Mouse (Mus musculus) left cerebral cortex, postnatal 36 days (tissue): ENCODE results near the gene Eefsec. TPM values are rescaled to one million over a fixed set of nuclear protein-coding genes. Genes with fewer than 3 reads are reported as not detected.

Source experiments
- DNase-seq, 2 experiments: peaks; one replicate each; pipeline ENCODE4 v3.0.0; 2021 to 2022; ENCODE audit warnings: low spot score in 2 of 2, mixed read lengths in 1 of 2
- intact Hi-C: fragments of 180-260 bp; cut with DNase I; formaldehyde crosslinking; loops from one replicate; pipeline ENCODE4 v1.15.1; 2025
- total RNA-seq, 2 experiments: library from RNA; stranded (reverse); gene quantifications; 2 replicates each; pipeline ENCODE4 v1.2.3; 2021

Gene Eefsec
- total RNA-seq, 2 experiments from 2014 or later = 20.8 to 22.2 TPM

- DNase-seq = peak; percentile 36 to 45
- intact Hi-C loops = no loop called here
Measured at GRCm38 (mm10) chr6:88276221-88276620, 170.1 kb downstream of the Eefsec start.

- DNase-seq = no peak
- intact Hi-C loops = no loop called here
Measured at GRCm38 (mm10) chr6:88274623-88275022, 171.7 kb downstream of the Eefsec start.

GRCm38 (mm10) chr6:88267970-88268369 lies 178.4 kb downstream of the Eefsec start:
- no peak for DNase-seq
- intact Hi-C loops = no loop called here

GRCm38 (mm10) chr6:88267068-88267467 lies 179.3 kb downstream of the Eefsec start:
- intact Hi-C loops = no loop called here
- no peak for DNase-seq

GRCm38 (mm10) chr6:88266055-88266454 lies 180.3 kb downstream of the Eefsec start:
- DNase-seq = no peak
- intact Hi-C loops = no loop called here

GRCm38 (mm10) chr6:88265355-88265754 lies 181.0 kb downstream of the Eefsec start:
- no peak for DNase-seq
- intact Hi-C loops = no loop called here

GRCm38 (mm10) chr6:88262160-88262559 lies 184.2 kb downstream of the Eefsec start:
- DNase-seq = no peak
- intact Hi-C loops = no loop called here

- intact Hi-C loops = no loop called here
- DNase-seq = no peak
Measured at GRCm38 (mm10) chr6:88260645-88261044, 185.7 kb downstream of the Eefsec start.

GRCm38 (mm10) chr6:88259621-88260020 lies 186.7 kb downstream of the Eefsec start:
- intact Hi-C loops = no loop called here

GRCm38 (mm10) chr6:88255435-88255834 lies 190.9 kb downstream of the Eefsec start:
- intact Hi-C loops = no loop called here
- no peak for DNase-seq

More at GRCm38 (mm10) chr6:88259621-88260020, 186.7 kb downstream of the Eefsec start:
- no peak for DNase-seq

GRCm38 (mm10) chr6:88254082-88254481 lies 192.3 kb downstream of the Eefsec start:
- no peak for DNase-seq
- intact Hi-C loops = no loop called here

GRCm38 (mm10) chr6:88251798-88252478 lies 194.4 kb downstream of the Eefsec start:
- intact Hi-C loops = no loop called here
- no peak for DNase-seq

- intact Hi-C loops = no loop called here
- no peak for DNase-seq
Measured at GRCm38 (mm10) chr6:88251396-88251795, 194.9 kb downstream of the Eefsec start.

GRCm38 (mm10) chr6:88249231-88249630 lies 197.1 kb downstream of the Eefsec start:
- DNase-seq = no peak
- intact Hi-C loops = no loop called here

- DNase-seq = peak in 1 of 2 experiments; percentile 10
- intact Hi-C loops = no loop called here
Measured at GRCm38 (mm10) chr6:88242604-88243003, 203.7 kb downstream of the Eefsec start.

GRCm38 (mm10) chr6:88236513-88236912 lies 209.8 kb downstream of the Eefsec start:
- no peak for DNase-seq
- intact Hi-C loops = no loop called here

GRCm38 (mm10) chr6:88235983-88236382 lies 210.4 kb downstream of the Eefsec start:
- intact Hi-C loops = no loop called here
- DNase-seq = no peak

GRCm38 (mm10) chr6:88235461-88235860 lies 210.9 kb downstream of the Eefsec start:
- intact Hi-C loops = no loop called here

GRCm38 (mm10) chr6:88233996-88234395 lies 212.3 kb downstream of the Eefsec start:
- no peak for DNase-seq
- intact Hi-C loops = no loop called here

More at GRCm38 (mm10) chr6:88235461-88235860, 210.9 kb downstream of the Eefsec start:
- DNase-seq = no peak

GRCm38 (mm10) chr6:88232221-88232620 lies 214.1 kb downstream of the Eefsec start:
- intact Hi-C loops = no loop called here
- DNase-seq = no peak

GRCm38 (mm10) chr6:88231821-88232220 lies 214.5 kb downstream of the Eefsec start:
- no peak for DNase-seq
- intact Hi-C loops = no loop called here

GRCm38 (mm10) chr6:88229221-88229620 lies 217.1 kb downstream of the Eefsec start:
- DNase-seq = no peak

More at GRCm38 (mm10) chr6:88229221-88229620, 217.1 kb downstream of the Eefsec start:
- intact Hi-C loops = no loop called here
